Mouse (Mus musculus) left cerebral cortex, adult 2 months (tissue): ENCODE results near the gene Dhx37. TPM values are rescaled to one million over a fixed set of nuclear protein-coding genes. Genes with fewer than 3 reads are reported as not detected.
A peak's percentile ranks its signal among the peaks of the same experiment; 100 is the strongest.

Experiments used
- DNase-seq, 2 experiments: peaks; one replicate each; pipeline ENCODE4 v3.0.0; 2021 to 2022; ENCODE audit warnings: low spot score in 2 of 2, mixed read lengths in 1 of 2; ENCODE audit errors: extremely low spot score in 1 of 2
- H3K27ac ChIP-seq: fragments of 200-600 bp; 2 replicates; pipeline ENCODE4 v1.8.1; 2022
- H3K4me3 ChIP-seq: fragments of 200-600 bp; 2 replicates; pipeline ENCODE4 v1.8.1; 2022
- CTCF ChIP-seq: fragments of 200-600 bp; IDR thresholded peaks from 2 replicates; pipeline ENCODE4 v1.8.1; 2022; ENCODE audit warnings: antibody characterized with exemption, mild to moderate bottlenecking, moderate library complexity
- intact Hi-C: fragments of 180-260 bp; cut with DNase I; formaldehyde crosslinking; loops from one replicate; pipeline ENCODE4 v1.15.1; 2025
- long read RNA-seq, 2 experiments: library from polyadenylated mRNA; stranded (forward); transcript quantifications; one replicate each; pipeline ENCODE4 v2.0.0; 2021; ENCODE audit warnings: borderline mapping rate in 2 of 2
- total RNA-seq, 2 experiments: library from RNA; stranded (reverse); gene quantifications; 2 replicates each; pipeline ENCODE4 v1.2.3; 2021

Gene Dhx37
- total RNA-seq: 10 to 100 TPM; 12.2 to 12.7 TPM
- long read RNA-seq, experiment 1, full-length matches to known transcripts: 10 of 19 reads
- long read RNA-seq, experiment 1, partial matches to known transcripts: 2 of 19 reads
- long read RNA-seq, experiment 1, other reads (novel, unspliced or antisense): 7 of 19 reads
- long read RNA-seq, experiment 2, full-length matches to known transcripts: 11 of 17 reads
- long read RNA-seq, experiment 2, partial matches to known transcripts: 0 of 17 reads
- long read RNA-seq, experiment 2, other reads (novel, unspliced or antisense): 6 of 17 reads

DNA sequence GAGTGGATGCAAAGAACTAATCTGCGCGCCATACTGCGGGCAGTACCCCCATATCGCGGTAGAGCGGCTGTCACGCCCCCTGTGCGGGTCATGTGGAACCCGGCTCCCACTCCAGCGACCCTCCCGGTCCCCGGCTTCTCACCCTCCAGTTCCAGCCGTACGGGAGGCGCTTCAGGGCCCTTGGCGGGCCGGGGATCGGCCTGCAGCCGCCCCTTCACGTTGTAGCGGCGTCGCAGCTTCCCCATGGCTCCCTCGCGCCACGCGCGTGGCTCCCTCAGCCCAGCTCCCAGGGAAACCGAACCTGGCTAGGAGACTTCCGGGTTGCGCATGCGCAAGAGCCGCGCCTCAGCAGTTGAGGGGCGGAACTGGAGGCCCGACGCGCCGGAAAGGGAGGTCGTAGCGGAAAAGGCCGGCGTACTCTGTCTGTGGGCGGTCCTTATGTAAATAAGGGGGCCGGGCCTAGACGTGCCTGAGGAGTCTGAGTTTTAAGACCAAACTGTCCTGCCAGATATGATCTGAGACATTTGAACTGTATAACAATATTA is at the start of gene Dhx37:
Gene Dhx37, minus strand, starts transcription at position 329 of the 545 bp plus-strand sequence.
- TF ChIP-seq CTCF: no peak
- Histone ChIP-seq H3K4me3 (peak within 1 kb of the TSS; percentile 74), H3K27ac (peak within 1 kb of the TSS; percentile 76)
- peak; percentile 90 to 93 for DNase-seq
- intact Hi-C loops: no loop called here

- intact Hi-C loops: no loop called here
- no peak overlapping the region for H3K27ac ChIP-seq
- no peak overlapping the region for H3K4me3 ChIP-seq
- no peak for TF ChIP-seq CTCF
- no peak for DNase-seq
These were observed 48.6 kb upstream of the Dhx37 start for GRCm38 (mm10) chr5:125482474-125482873.

DNA sequence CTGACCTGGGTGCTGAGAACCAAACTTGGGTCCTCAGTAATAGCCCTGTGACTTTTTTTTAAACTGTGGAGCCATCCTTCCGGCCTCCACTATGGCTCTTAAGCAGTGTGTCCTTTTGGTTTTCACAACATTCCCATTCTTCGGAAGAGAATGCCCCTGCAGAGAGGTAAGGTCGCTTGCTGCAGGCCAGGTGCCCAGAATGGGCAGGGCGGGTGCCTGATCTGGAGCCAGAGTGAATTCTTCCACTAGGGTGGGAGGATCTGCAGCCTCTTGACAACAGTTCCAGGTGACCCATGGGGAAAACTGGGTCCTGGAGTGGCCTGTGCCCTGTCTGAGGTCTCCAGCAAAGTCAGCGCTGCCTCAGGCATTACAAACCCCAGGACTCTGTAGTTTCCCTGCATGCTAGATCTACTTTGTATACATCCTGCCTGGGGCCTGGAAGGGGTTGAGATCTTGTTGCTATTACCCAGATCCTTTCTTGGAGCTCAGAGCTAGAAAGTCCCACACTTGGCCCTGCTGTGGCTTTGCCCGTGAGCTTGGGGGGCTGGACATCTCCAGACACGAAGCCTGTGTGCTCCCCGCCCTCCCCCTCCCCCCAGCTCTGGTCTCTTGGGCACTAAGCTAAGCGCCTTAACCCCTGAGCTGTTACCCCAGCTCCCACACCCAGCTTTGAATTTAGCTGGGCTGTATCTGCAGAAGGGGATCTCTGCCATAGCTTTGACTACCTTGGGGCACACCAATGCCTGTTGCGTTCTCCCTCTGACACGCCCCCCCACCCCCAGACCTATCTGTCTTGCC is 46.7 kb upstream of the Dhx37 start:
- DNase-seq: no peak
- TF ChIP-seq CTCF: no peak
- Histone ChIP-seq H3K4me3 (no peak overlapping the region), H3K27ac (no peak overlapping the region)
- intact Hi-C loops: no loop called here

- intact Hi-C loops: no loop called here
- TF ChIP-seq CTCF: no peak
These were observed 45.5 kb upstream of the Dhx37 start for GRCm38 (mm10) chr5:125479376-125479775.

DNA sequence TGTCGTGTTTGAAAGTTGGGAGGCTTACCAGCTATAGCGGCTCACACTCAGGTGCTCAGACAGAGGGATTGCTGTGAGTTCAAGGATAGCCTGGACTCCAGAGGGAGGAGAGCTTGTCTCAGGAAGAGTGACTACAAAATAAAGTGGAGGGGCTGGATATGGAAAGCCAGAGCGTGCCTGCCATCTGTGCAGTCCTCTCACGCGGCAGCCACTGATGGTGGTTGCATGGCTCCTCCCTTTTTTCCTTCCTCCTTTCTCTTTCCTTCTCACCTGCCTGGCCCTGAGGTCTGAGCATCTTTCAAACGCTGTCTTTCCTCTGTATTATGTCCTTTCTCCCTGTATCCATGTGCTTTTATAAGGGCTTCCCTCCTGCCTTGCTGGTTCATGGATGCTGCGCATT is 44.1 kb upstream of the Dhx37 start:
- intact Hi-C loops: no loop called here
- no peak for TF ChIP-seq CTCF
- Histone ChIP-seq H3K4me3 (peak overlapping the region; percentile 77), H3K27ac (no peak overlapping the region; the same call in 1 of the 2 replicates)
- DNase-seq: no peak

More at GRCm38 (mm10) chr5:125479376-125479775, 45.5 kb upstream of the Dhx37 start:
- H3K27ac ChIP-seq: no peak overlapping the region
- no peak for DNase-seq
- H3K4me3 ChIP-seq: no peak overlapping the region

- H3K4me3 ChIP-seq: peak overlapping the region; percentile 77
- intact Hi-C loops: no loop called here
- no peak for TF ChIP-seq CTCF
- H3K27ac ChIP-seq: peak overlapping the region; percentile 2; the same call in 1 of the 2 replicates
- no peak for DNase-seq
These were observed 43.6 kb upstream of the Dhx37 start for GRCm38 (mm10) chr5:125477533-125477932.

DNA sequence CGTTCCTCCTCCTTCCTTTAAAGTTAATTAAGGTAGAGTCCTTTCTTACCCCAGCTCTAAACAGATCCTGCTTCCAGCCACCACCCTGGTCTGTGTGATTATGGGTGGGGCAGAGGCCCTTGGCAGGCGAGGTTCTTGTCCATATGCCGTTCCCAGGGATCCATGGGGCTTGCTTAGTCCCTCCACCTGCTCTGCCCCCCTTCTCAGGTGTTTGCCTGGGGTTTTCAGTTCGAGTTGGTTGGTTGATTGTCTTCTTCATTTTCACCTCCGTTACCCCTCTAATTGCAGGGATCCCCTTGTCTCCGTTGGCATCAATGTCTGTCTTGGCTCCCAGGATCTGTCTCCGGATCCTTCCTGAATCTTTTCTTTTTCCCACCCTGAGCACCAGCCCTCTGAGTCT is 42.9 kb upstream of the Dhx37 start:
- peak overlapping the region; percentile 77 for H3K4me3 ChIP-seq
- intact Hi-C loops: no loop called here
- TF ChIP-seq CTCF: no peak
- DNase-seq: no peak
- peak overlapping the region; percentile 82 for H3K27ac ChIP-seq

DNA sequence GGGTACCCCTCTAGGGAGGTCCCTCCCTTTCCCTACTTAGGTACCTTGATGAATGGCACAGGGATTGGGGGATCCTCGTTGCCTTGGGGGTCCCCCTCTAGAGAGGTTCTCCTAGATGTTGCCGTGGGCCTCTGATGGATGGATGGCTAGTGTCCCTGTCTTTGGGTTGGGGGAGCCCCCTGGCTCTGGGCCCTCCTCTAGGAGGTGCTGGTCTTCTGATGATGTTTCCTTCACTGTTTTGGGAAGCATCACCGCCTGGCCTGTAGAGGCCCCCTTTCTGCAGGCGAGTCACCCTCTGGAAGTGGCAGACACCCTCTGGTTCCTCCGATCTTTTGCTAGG is 42.3 kb upstream of the Dhx37 start:
- H3K4me3 ChIP-seq: peak overlapping the region; percentile 77
- peak in 1 of 2 experiments; percentile 37 for DNase-seq
- peak; percentile 19 for TF ChIP-seq CTCF
- peak overlapping the region; percentile 82 for H3K27ac ChIP-seq
- intact Hi-C loops: no loop called here

DNA sequence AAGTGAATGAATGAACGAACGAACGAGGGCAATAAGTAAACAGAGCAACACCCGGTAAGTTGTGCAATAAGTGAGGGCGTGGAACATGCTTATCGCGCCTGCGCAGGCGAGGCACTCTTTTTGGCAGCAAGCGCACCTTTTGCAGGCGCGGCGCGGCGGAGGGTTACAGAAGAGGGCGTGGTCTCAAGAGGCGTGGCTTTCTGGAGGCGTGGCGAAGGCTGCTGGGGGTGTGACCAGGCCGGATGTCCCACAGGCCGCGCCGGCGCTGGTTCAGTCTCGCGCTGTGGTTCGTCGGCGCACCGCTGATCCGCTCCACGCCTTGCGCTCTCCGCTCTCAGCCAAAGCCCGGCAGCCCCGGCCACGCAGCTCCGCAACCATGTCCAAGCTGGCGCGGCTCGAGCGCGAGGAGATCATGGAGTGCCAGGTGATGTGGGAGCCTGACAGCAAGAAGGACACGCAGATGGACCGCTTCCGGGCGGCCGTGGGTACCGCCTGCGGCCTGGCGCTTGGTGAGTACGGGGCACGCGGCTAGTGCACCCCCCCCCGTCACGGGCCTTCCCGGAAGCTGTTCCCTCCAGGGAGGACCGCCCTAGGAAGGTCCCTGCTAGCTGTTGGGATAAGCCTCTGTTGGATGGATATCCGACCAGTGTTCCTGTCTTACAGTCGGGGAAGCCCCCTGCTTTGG is 41.8 kb upstream of the Dhx37 start, which contains the start of gene Aacs:
Gene Aacs, plus strand, starts transcription at position 214 of the 685 bp plus-strand sequence.
- Histone ChIP-seq H3K4me3 (peak within 1 kb of the TSS; percentile 77), H3K27ac (peak within 1 kb of the TSS; percentile 82)
- DNase-seq: peak; percentile 98
- no peak for TF ChIP-seq CTCF
- intact Hi-C loops: loop anchor here (1.0 kb wide), 1 partner anchor 10 kb away; no protein-coding TSS in a partner anchor

DNA sequence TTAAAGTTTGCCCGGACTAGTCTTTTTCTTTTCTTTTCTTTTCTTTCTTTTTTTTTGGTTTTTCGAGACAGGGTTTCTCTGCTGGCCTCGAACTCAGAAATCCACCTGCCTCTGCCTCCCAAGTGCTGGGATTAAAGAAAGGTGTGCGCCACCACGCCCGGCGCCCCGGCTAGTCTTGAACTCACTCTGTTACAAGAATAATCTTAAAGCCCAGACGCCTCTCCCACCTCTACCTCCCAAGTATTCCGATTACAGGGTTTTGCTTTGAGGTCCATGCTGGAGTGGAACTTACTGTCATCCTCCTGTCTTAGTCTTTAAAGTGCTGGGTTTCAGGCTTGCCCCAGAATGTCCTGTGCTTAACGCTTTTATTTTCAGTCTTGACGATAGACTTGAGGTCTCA is 41.1 kb upstream of the Dhx37 start:
- intact Hi-C loops: loop anchor here (1.0 kb wide), 1 partner anchor 10 kb away; no protein-coding TSS in a partner anchor
- peak overlapping the region; percentile 77 for H3K4me3 ChIP-seq
- TF ChIP-seq CTCF: no peak
- H3K27ac ChIP-seq: peak overlapping the region; percentile 72
- DNase-seq: no peak

GRCm38 (mm10) chr5:125472796-125473475 is 39.0 kb upstream of the Dhx37 start:
- DNase-seq: no peak
- Histone ChIP-seq H3K27ac (no peak overlapping the region), H3K4me3 (no peak overlapping the region)
- no peak for TF ChIP-seq CTCF
- intact Hi-C loops: no loop called here
